ENCODE assay signal across 19 mouse cellular contexts in the genomic region with DNA sequence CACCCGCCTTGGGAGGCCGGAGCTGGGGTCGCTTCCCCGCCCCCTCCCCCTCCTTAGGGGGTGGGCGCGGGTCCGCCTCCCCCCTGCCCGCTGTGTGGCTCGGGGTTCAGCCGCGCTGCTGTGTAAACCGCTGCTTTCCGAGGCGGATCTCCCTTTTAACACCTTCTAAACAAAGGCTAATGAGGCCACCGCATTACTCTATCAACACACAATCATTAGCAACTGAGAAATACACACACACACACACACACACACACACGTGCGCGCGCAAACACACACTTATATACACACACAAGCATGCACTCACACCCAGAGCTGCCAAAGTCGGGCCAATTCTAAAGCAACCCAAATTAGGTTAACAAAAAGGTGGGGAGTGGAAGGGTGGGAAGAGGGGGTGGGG. TPM values are rescaled to one million over a fixed set of nuclear protein-coding genes. Genes with fewer than 3 reads are reported as not detected.
DNase-seq lines count a peak whose midpoint lies in the region; ATAC-seq lines count a peak whose summit lies in the region.
"Had no signal": no experiment of that assay in that cellular context is flagged by ENCODE, and none has a peak within 500 bp of the region (broad histone marks: within the 10 kb centered on the region; RNA-seq: fewer than 3 reads in every experiment).

No protein-coding gene starts in this region.

- H3K4me2 ChIP-seq in forebrain, embryonic 16.5 days (ENCODE audit: low read length): no peak overlapping the region
- H3K4me2 ChIP-seq in neural tube, embryonic 13.5 days: peak overlapping the region; percentile 63

- H3K4me3 ChIP-seq in forebrain, embryonic 10.5 days: peak overlapping the region; percentile 39
- no peak overlapping the region for H3K4me3 ChIP-seq in forebrain, embryonic 16.5 days (replicated peaks; ENCODE audit: low read length)
- H3K4me3 ChIP-seq in hindbrain, embryonic 10.5 days: peak overlapping the region; percentile 26; the same call in 1 of the 2 replicates
- peak overlapping the region; percentile 40 for H3K4me3 ChIP-seq in midbrain, embryonic 10.5 days
- peak overlapping the region; percentile 59 for H3K4me3 ChIP-seq in neural tube, embryonic 13.5 days

- peak; percentile 35 for DNase-seq in forebrain, embryonic 10.5 days (ENCODE audit: extremely low spot score, low spot score)
- peak; percentile 19 for DNase-seq in hindbrain, embryonic 10.5 days (ENCODE audit: low spot score)
- DNase-seq in midbrain, embryonic 10.5 days (ENCODE audit: low spot score): no peak
- no peak for DNase-seq in heart, postnatal 10 days
- DNase-seq in gastrocnemius, postnatal 36 days: no peak
- no peak for DNase-seq in lung, adult 18-20 months
- DNase-seq: cerebellum, adult 11 months; kidney, adult 9 months; liver, postnatal 0 days; lung, postnatal 36 days; thymus, postnatal 36 days had no signal

- peaks cover 100% of the 10 kb centered on the region for H3K27me3 ChIP-seq in forebrain, embryonic 10.5 days (ENCODE audit: poor library complexity, severe bottlenecking)
- H3K27me3 ChIP-seq in forebrain, embryonic 16.5 days (replicated peaks; ENCODE audit: control insufficient read depth, insufficient read depth, low read length): peaks cover 67% of the 10 kb centered on the region
- H3K27me3 ChIP-seq in hindbrain, embryonic 10.5 days (ENCODE audit: insufficient read depth, poor library complexity, severe bottlenecking): peaks cover 100% of the 10 kb centered on the region
- peaks cover 100% of the 10 kb centered on the region for H3K27me3 ChIP-seq in midbrain, embryonic 10.5 days (ENCODE audit: low read depth, poor library complexity, severe bottlenecking)
- H3K27me3 ChIP-seq in neural tube, embryonic 13.5 days: peaks cover 93% of the 10 kb centered on the region

- peaks cover 68% of the 10 kb centered on the region for H3K4me1 ChIP-seq in forebrain, embryonic 10.5 days
- H3K4me1 ChIP-seq in forebrain, embryonic 16.5 days (replicated peaks; ENCODE audit: control insufficient read depth, insufficient read depth, low read length): peaks cover 11% of the 10 kb centered on the region
- H3K4me1 ChIP-seq in hindbrain, embryonic 10.5 days (replicated peaks): peaks cover 12% of the 10 kb centered on the region; the same call in 1 of the 2 replicates
- H3K4me1 ChIP-seq in midbrain, embryonic 10.5 days: peaks cover 36% of the 10 kb centered on the region
- H3K4me1 ChIP-seq in neural tube, embryonic 13.5 days (replicated peaks): peaks cover 34% of the 10 kb centered on the region

- WGBS in forebrain, embryonic 10.5 days: 2% methylated on average over 20 of the region's 20 CpGs
- 1% methylated on average over 17 of the region's 20 CpGs for WGBS in forebrain, embryonic 16.5 days
- 0% methylated on average over 17 of the region's 20 CpGs for WGBS in hindbrain, embryonic 10.5 days
- 0% methylated on average over 17 of the region's 20 CpGs for WGBS in midbrain, embryonic 10.5 days
- under 1% methylated on average over 8 of the region's 20 CpGs for WGBS in neural tube, embryonic 13.5 days

- ATAC-seq in forebrain, embryonic 16.5 days: no peak
- ATAC-seq in neural tube, embryonic 13.5 days (ENCODE audit: low read depth): peak; percentile 12; the same call in 1 of the 2 replicates
- ATAC-seq: liver, postnatal 0 days; Patski had no signal

- H3K9me3 ChIP-seq in forebrain, embryonic 10.5 days: no peaks in the 10 kb centered on the region
- no peaks in the 10 kb centered on the region for H3K9me3 ChIP-seq in forebrain, embryonic 16.5 days (ENCODE audit: control insufficient read depth, low read length)
- no peaks in the 10 kb centered on the region for H3K9me3 ChIP-seq in hindbrain, embryonic 10.5 days
- H3K9me3 ChIP-seq in midbrain, embryonic 10.5 days (replicated peaks): no peaks in the 10 kb centered on the region
- no peaks in the 10 kb centered on the region for H3K9me3 ChIP-seq in neural tube, embryonic 13.5 days

- no peaks in the 10 kb centered on the region for H3K36me3 ChIP-seq in forebrain, embryonic 10.5 days (replicated peaks)
- no peaks in the 10 kb centered on the region for H3K36me3 ChIP-seq in forebrain, embryonic 16.5 days (ENCODE audit: control insufficient read depth, insufficient read depth)
- no peaks in the 10 kb centered on the region for H3K36me3 ChIP-seq in hindbrain, embryonic 10.5 days
- no peaks in the 10 kb centered on the region for H3K36me3 ChIP-seq in midbrain, embryonic 10.5 days
- no peaks in the 10 kb centered on the region for H3K36me3 ChIP-seq in neural tube, embryonic 13.5 days

- intact Hi-C loops in heart, postnatal 10 days (cut with DNase I): no loop called here
- intact Hi-C loops in gastrocnemius, postnatal 36 days (cut with DNase I): no loop called here

- H3K27ac ChIP-seq in forebrain, embryonic 10.5 days: peak overlapping the region; percentile 73; the same call in 1 of the 2 replicates
- no peak overlapping the region for H3K27ac ChIP-seq in forebrain, embryonic 16.5 days (ENCODE audit: low read length)
- H3K27ac ChIP-seq in hindbrain, embryonic 10.5 days: peak overlapping the region; percentile 53; the same call in 1 of the 2 replicates
- H3K27ac ChIP-seq in midbrain, embryonic 10.5 days (replicated peaks): peak overlapping the region; percentile 71
- peak overlapping the region; percentile 95 for H3K27ac ChIP-seq in neural tube, embryonic 13.5 days (replicated peaks)
- H3K27ac ChIP-seq: stomach, postnatal 0 days had no signal

- no peak overlapping the region for H3K9ac ChIP-seq in forebrain, embryonic 16.5 days (replicated peaks; ENCODE audit: low read depth, low read length)
- peak overlapping the region; percentile 84 for H3K9ac ChIP-seq in neural tube, embryonic 13.5 days
- H3K9ac ChIP-seq: liver, postnatal 0 days had no signal

RNA-seq across cellular contexts. Expression of a gene that starts 5.8 kb away (rescaled TPM):
- polyA plus RNA-seq in forebrain, embryonic 10.5 days (2016; fragmentation: Nextera tagmentation; extraction: Ambion mirVana): 21.3 and 24.8 TPM in 2 replicates
- 3.8 and 7.0 TPM in 2 replicates for polyA plus RNA-seq in forebrain, embryonic 16.5 days (2015; fragmentation: Nextera tagmentation; extraction: Ambion mirVana)
- 12.1 and 34.0 TPM in 2 replicates for polyA plus RNA-seq in hindbrain, embryonic 10.5 days (2016; fragmentation: Nextera tagmentation; extraction: Ambion mirVana)
- polyA plus RNA-seq in midbrain, embryonic 10.5 days (2016; fragmentation: Nextera tagmentation; extraction: Ambion mirVana): 23.5 and 30.5 TPM in 2 replicates
- polyA plus RNA-seq in neural tube, embryonic 13.5 days (2015; fragmentation: Nextera tagmentation; extraction: Ambion mirVana): 42.0 and 46.0 TPM in 2 replicates
- not detected for total RNA-seq in heart, postnatal 10 days (2021)
- not detected for total RNA-seq in gastrocnemius, postnatal 36 days (2021)
- total RNA-seq: gastrocnemius, postnatal 4 days had no signal
- polyA plus RNA-seq: cortical plate, adult 2 months; embryonic facial prominence, embryonic 14.5 days; heart, embryonic 14.5 days; liver, postnatal 0 days had no signal

RNA-seq across cellular contexts. Expression of a gene that starts 46.9 kb away (rescaled TPM):
- polyA plus RNA-seq in forebrain, embryonic 10.5 days (2016; fragmentation: Nextera tagmentation; extraction: Ambion mirVana): 9.3 and 10.2 TPM in 2 replicates
- polyA plus RNA-seq in forebrain, embryonic 16.5 days (2015; fragmentation: Nextera tagmentation; extraction: Ambion mirVana): 1.9 and 2.3 TPM in 2 replicates
- polyA plus RNA-seq in hindbrain, embryonic 10.5 days (2016; fragmentation: Nextera tagmentation; extraction: Ambion mirVana): 6.2 and 7.9 TPM in 2 replicates
- polyA plus RNA-seq in midbrain, embryonic 10.5 days (2016; fragmentation: Nextera tagmentation; extraction: Ambion mirVana): 5.5 and 6.2 TPM in 2 replicates
- polyA plus RNA-seq in neural tube, embryonic 13.5 days (2015; fragmentation: Nextera tagmentation; extraction: Ambion mirVana): 5.2 and 6.9 TPM in 2 replicates
- 10 to 100 TPM in 1 of 2 experiments, 1 to 10 TPM in 1; 9.1 to 11.2 TPM for total RNA-seq in heart, postnatal 10 days (2021)
- under 1 TPM; 0.59 to 0.77 TPM for total RNA-seq in gastrocnemius, postnatal 36 days (2021)

RNA-seq across cellular contexts. Expression of a gene that starts 50.6 kb away (rescaled TPM):
- not detected in 2 replicates for polyA plus RNA-seq in forebrain, embryonic 10.5 days (2016; fragmentation: Nextera tagmentation; extraction: Ambion mirVana)
- not detected in 2 replicates for polyA plus RNA-seq in forebrain, embryonic 16.5 days (2015; fragmentation: Nextera tagmentation; extraction: Ambion mirVana)
- not detected in 2 replicates for polyA plus RNA-seq in hindbrain, embryonic 10.5 days (2016; fragmentation: Nextera tagmentation; extraction: Ambion mirVana)
- polyA plus RNA-seq in midbrain, embryonic 10.5 days (2016; fragmentation: Nextera tagmentation; extraction: Ambion mirVana): not detected in 2 replicates
- not detected in 2 replicates for polyA plus RNA-seq in neural tube, embryonic 13.5 days (2015; fragmentation: Nextera tagmentation; extraction: Ambion mirVana)
- not detected for total RNA-seq in heart, postnatal 10 days (2021)
- under 1 TPM in 1 of 2 experiments, not detected in 1; 0.20 TPM for total RNA-seq in gastrocnemius, postnatal 36 days (2021)
- total RNA-seq: gastrocnemius, postnatal 4 days had no signal
- polyA plus RNA-seq: embryonic facial prominence, embryonic 14.5 days; heart, embryonic 14.5 days; stomach, postnatal 0 days had no signal

Comparison
In these comparisons a context has a peak if more than half of its experiments do, and no peak if none do; other contexts are left out.
1. DNase-seq: peak in forebrain, embryonic 10.5 days (single experiment) and hindbrain, embryonic 10.5 days (single experiment); none in midbrain, embryonic 10.5 days (single experiment), heart, postnatal 10 days (0 of 2), gastrocnemius, postnatal 36 days (0 of 2) and lung, adult 18-20 months (0 of 2).